Mouse (Mus musculus) hematopoietic multipotent progenitor cell, adult 10-12 weeks (in vitro differentiated cells): ENCODE measurements around the gene Olfr1471. TPM values are rescaled to one million over a fixed set of nuclear protein-coding genes. Genes with fewer than 3 reads are reported as not detected.

Experiments used
- polyA plus RNA-seq: library from polyadenylated mRNA; stranded (reverse); fragments of >175 nt; gene quantifications from 2 replicates; pipeline ENCODE4 v1.2.3, GENCODE M21; 2012; ENCODE audit warnings: low replicate concordance

The Olfr1471 gene
- not detected in 2 replicates for polyA plus RNA-seq

DNA sequence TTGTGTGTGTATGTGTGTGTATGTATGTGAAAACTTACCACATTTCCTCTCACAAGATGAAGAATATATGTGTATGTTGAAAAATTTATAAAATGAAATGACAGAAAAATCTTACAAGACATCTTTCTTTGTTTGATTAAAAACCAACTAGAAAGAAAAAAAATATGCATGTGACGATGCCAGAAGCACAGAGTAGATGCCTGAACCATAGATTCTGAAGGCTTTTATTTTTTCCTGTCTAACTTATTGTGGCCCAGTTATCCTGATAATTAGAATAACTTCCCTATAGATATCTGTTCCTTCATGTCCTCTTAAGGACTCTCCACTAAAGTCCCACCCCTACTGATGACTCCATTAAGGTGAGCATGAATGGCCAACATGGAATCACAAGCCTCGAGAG lies at the start of gene Olfr1471:
Gene Olfr1471 (plus strand): TSS at position 301 of the 400 bp plus-strand sequence.

DNA sequence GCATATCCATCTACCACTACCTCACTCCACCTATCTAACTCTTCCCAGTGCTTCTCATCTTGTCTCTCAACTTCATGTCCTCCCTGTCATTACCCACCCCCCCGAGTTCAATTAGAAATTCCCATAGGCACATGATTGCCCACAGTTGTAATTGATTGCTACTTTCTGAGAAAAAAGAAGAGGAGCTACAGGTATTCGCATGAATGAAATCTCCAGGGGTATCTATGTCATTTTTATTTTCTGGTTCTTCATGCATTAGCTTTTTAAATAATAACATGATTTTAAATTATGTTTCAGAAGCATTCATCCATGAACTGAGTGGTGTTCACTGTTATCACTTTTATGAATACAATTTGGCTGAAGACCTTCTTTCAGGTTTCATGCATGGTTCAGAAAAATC lies 35.7 kb upstream of the Olfr1471 start, which contains the start of gene Olfr1469:
Gene Olfr1469 (plus strand): TSS at position 301 of the 400 bp plus-strand sequence.

DNA sequence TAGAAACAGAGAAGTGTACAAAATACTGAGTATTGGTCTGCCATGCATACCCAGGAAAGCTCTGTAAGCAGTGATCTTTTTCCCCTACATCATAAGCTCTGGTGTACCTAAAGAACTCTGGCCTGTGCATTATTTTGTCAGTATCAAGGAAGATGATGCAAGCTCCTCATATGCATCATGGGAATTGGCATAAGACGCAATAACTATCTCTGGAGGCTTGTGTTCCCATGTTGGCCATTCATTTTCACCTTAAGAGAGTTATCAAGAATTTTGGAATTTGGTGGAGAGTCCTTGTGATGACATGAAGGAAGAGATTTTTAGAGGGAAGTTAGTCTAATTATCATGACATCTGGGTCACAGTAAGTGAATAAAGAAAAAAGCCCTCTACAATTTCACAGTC lies 12.8 kb downstream of the Olfr1471 start, which contains the start of gene Olfr1472:
Gene Olfr1472 (minus strand): TSS at position 101 of the 400 bp plus-strand sequence.

DNA sequence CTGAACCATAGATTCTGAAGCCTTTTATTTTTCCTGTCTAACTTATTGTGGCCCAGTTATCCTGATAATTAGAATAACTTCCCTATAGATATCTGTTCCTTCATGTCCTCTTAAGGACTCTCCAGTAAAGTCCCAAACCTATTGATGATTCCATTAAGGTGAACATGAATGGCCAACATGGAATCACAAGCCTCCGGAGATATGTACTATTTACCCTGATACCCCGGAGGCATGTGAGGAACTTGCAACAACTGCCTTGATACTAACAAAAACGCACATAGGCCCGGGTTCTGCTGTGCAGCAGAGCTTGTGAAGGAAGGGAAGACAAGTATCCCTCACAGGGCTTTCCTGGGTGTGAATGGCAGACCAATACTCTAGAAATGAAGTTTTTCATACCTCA lies 26.1 kb downstream of the Olfr1471 start, which contains the start of gene Olfr1474:
Gene Olfr1474 (plus strand): TSS at position 301 of the 400 bp plus-strand sequence.

DNA sequence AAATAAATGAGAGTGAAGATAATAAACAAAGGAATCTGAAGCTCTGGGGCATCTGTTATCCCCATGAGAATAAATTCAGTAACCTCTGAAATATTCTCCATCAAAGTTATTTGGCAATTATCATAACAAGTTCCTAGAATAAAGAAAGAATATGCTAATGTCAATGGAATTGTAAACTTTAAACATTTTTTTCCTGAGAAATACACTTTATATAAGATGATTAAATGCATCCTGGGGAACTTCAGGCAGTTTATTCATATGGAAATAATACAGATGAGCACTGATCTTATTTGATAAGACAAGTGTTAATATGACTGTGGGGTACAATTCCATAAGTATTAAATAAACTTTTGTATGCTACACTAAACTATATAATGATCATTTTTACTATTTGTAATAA lies 36.9 kb downstream of the Olfr1471 start, which contains the start of gene Olfr1475:
Gene Olfr1475 (minus strand): TSS at position 101 of the 400 bp plus-strand sequence.

DNA sequence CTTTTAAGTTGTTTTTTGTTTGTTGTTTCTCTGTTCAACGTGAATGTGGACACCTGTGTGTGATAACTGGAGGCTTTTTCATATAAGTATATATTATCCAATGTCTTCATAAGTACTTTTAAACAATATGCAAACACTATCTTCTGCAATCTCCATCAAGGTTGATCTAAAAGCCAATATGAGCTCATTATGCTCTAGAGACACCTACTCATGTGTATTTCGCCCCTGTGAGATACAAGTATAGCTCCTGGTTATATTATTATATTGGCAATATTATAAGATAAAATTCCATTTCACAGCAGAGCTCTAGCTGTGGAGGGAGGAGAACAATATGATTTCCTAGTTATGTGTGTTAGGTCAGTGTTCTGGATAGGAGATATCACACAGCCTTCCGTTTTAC lies 57.0 kb downstream of the Olfr1471 start, which contains the start of gene Olfr1477:
Gene Olfr1477 (plus strand): TSS at position 301 of the 400 bp plus-strand sequence.

Other genes with a start within 250 kb of the Olfr1471 start
- gene Olfr1463, start 212.1 kb upstream of the Olfr1471 start, polyA plus RNA-seq, result not detected in 2 replicates
- not detected in 2 replicates for gene Olfr1465, start 127.9 kb upstream of the Olfr1471 start, polyA plus RNA-seq
- not detected in 2 replicates for gene Olfr1466, start 104.5 kb upstream of the Olfr1471 start, polyA plus RNA-seq
- gene Olfr1467, start 81.2 kb upstream of the Olfr1471 start, polyA plus RNA-seq, result not detected in 2 replicates
- not detected in 2 replicates for gene Olfr1469, start 35.6 kb upstream of the Olfr1471 start, polyA plus RNA-seq
- not detected in 2 replicates for gene Olfr1472, start 12.7 kb downstream of the Olfr1471 start, polyA plus RNA-seq
- not detected in 2 replicates for gene Olfr1474, start 26.2 kb downstream of the Olfr1471 start, polyA plus RNA-seq
- gene Olfr1475, start 36.8 kb downstream of the Olfr1471 start, polyA plus RNA-seq, result not detected in 2 replicates
- not detected in 2 replicates for gene Olfr1477, start 57.1 kb downstream of the Olfr1471 start, polyA plus RNA-seq
- gene Olfr1480, start 84.5 kb downstream of the Olfr1471 start, polyA plus RNA-seq, result not detected in 2 replicates
- not detected in 2 replicates for gene Olfr1484, start 140.1 kb downstream of the Olfr1471 start, polyA plus RNA-seq
- gene Olfr1487, start 174.0 kb downstream of the Olfr1471 start, polyA plus RNA-seq, result 0.04 TPM in 1 of 2 replicates, not detected in the other
- not detected in 2 replicates for gene Olfr1489, start 188.2 kb downstream of the Olfr1471 start, polyA plus RNA-seq
- gene Olfr1490, start 207.7 kb downstream of the Olfr1471 start, polyA plus RNA-seq, result not detected in 2 replicates